Mouse (Mus musculus) liver, embryonic 14.5 days (tissue): Measurements from ENCODE around the gene Tdrd12. TPM values are rescaled to one million over a fixed set of nuclear protein-coding genes. Genes with fewer than 3 reads are reported as not detected.

Experiments used
- ATAC-seq: fragments of 200-750 bp; cut with Nextera tagmentation; 2 replicates; pipeline ENCODE4 v1.8.0; 2017; ENCODE audit warnings: moderate number of reproducible peaks, mild to moderate bottlenecking, moderate library complexity; ENCODE audit not compliant: insufficient read depth
- DNase-seq, 3 experiments: peaks; one replicate each; pipeline ENCODE4 v3.0.0-alpha.2; 2012 to 2013; ENCODE audit warnings: low read depth in 3 of 3, low spot score in 3 of 3
- H3K27ac ChIP-seq: fragments of 300-500 bp; sonication (generic); 2 replicates; pipeline ENCODE4 v1.5.1; 2014; ENCODE audit warnings: moderate library complexity, mild to moderate bottlenecking, control low read depth, inconsistent platforms
- H3K27me3 ChIP-seq: fragments of 300-500 bp; sonication (generic); 2 replicates; pipeline ENCODE4 v1.6.1; 2014; ENCODE audit warnings: mild to moderate bottlenecking, low read length, moderate library complexity; ENCODE audit not compliant: control insufficient read depth, insufficient read depth
- H3K36me3 ChIP-seq: fragments of 300-500 bp; sonication (generic); replicated peaks from 2 replicates; pipeline ENCODE4 v1.6.1; 2014; ENCODE audit warnings: low read depth; ENCODE audit not compliant: control insufficient read depth, insufficient read depth
- H3K4me1 ChIP-seq, 2 experiments: fragments of 200-500 bp in 1 of 2; fragments of 300-500 bp in 1 of 2; sonication (generic) in 1 of 2; replicated peaks; 2 replicates each; pipeline ENCODE4 v1.6.1; 2012 to 2014; ENCODE audit warnings: antibody characterized with exemption in 1 of 2, inconsistent platforms in 1 of 2, low read length in 1 of 2; ENCODE audit not compliant: control insufficient read depth in 2 of 2, insufficient read depth in 2 of 2
- H3K4me2 ChIP-seq: fragments of 300-500 bp; sonication (generic); 2 replicates; pipeline ENCODE4 v1.6.1; 2014; ENCODE audit warnings: low read depth, mild to moderate bottlenecking, control low read depth, moderate library complexity
- H3K4me3 ChIP-seq, 2 experiments: fragments of 200-500 bp in 1 of 2; fragments of 300-500 bp in 1 of 2; sonication (generic) in 1 of 2; 2 replicates each; pipeline ENCODE4 v1.5.1; 2012 to 2014; ENCODE audit warnings: low read depth in 2 of 2, low read length in 2 of 2, mild to moderate bottlenecking in 2 of 2, control low read depth in 1 of 2, inconsistent platforms in 1 of 2, moderate library complexity in 1 of 2; ENCODE audit not compliant: insufficient read depth in 1 of 2
- H3K9ac ChIP-seq: fragments of 300-500 bp; sonication (generic); replicated peaks from 2 replicates; pipeline ENCODE4 v1.6.1; 2014; ENCODE audit warnings: mild to moderate bottlenecking, control low read depth, moderate library complexity
- H3K9me3 ChIP-seq: fragments of 300-500 bp; sonication (generic); 2 replicates; pipeline ENCODE4 v1.6.1; 2016; ENCODE audit warnings: low read length, mixed read lengths; ENCODE audit not compliant: control insufficient read depth
- CTCF ChIP-seq: IDR thresholded peaks from 2 replicates; pipeline ENCODE4 v1.5.1; 2016; ENCODE audit warnings: antibody characterized with exemption, low read depth, control low read depth
- EP300 ChIP-seq: IDR thresholded peaks from 2 replicates; pipeline ENCODE4 v1.6.1; 2016; ENCODE audit warnings: antibody characterized with exemption, low read depth
- WGBS: fragments of 180-500 bp; shearing (Covaris S2); extraction: QIAGEN DNeasy Blood & Tissue Kit; methylation state at CpG from one replicate; pipeline ENCODE4 v1.1.7; 2014; ENCODE audit not compliant: insufficient replicate concordance; 5-methylcytosine and 5-hydroxymethylcytosine counted together
- polyA plus RNA-seq, 2 experiments: library from polyadenylated mRNA; depleted of rRNA in 1 of 2; stranded (reverse) in 1 of 2; unstranded in 1 of 2; fragments of >200 nt; fragmentation: Nextera tagmentation in 1 of 2; extraction: Ambion mirVana in 1 of 2; gene quantifications; 2 replicates each; pipeline versions ENCODE4 v1.2.1 to v1.2.3; 2012 to 2014

Gene Tdrd12
- polyA plus RNA-seq, 2 experiments, result 0.10 TPM; not detected in 1

DNA sequence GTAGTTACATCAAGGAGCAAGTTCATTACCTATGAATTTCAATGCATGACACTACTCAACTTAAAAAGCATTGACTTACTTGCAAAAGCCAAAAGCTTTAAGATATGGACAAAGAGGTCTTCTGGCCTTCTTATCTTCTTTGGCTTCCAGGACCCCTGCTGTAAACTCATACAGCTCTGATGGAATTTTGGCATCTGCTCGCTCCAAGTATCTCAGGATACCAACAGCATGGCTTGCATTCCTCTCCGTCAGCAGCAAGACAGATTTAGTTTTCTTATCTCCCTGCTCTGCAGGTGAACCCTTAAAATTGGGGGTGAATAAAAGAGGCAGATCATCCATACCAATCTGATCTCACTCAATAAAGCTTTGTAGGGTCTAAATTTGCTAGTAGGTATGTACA, 52.4 kb downstream of the Tdrd12 start:
- 62% methylated on average over 2 of the region's 2 CpGs for WGBS
- Histone ChIP-seq H3K27me3 (no peaks in the 10 kb centered on the region), H3K9ac (no peak overlapping the region), H3K4me1 (no peaks in the 10 kb centered on the region), H3K27ac (no peak overlapping the region), H3K4me3 (no peak overlapping the region), H3K9me3 (no peaks in the 10 kb centered on the region), H3K36me3 (no peaks in the 10 kb centered on the region), H3K4me2 (no peak overlapping the region)
- no peak for ATAC-seq
- no peak for DNase-seq
- TF ChIP-seq CTCF (no peak), EP300 (no peak)

DNA sequence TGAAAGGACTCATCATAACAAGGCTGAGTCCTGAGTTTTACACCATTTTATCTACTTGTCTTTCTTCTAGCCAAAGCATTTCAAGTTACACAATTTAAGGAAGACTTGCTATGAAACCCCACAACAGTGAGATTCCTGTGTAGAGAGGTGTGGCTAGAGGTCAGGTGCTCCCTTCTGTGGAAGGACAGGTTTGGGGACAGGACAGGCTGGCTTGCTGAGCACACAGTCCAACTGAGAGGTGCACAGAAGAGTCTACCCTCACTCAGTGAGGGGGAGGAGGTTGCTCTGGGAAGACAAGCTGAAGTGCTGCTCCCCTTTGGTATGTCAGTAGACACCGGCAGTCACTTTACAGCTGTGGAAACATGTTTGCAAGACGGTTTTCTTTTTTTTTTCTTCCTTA, 61.1 kb downstream of the Tdrd12 start:
- Histone ChIP-seq H3K9me3 (no peaks in the 10 kb centered on the region), H3K9ac (no peak overlapping the region), H3K4me1 (no peaks in the 10 kb centered on the region), H3K36me3 (no peaks in the 10 kb centered on the region), H3K4me3 (no peak overlapping the region), H3K27me3 (no peaks in the 10 kb centered on the region), H3K4me2 (no peak overlapping the region), H3K27ac (no peak overlapping the region)
- DNase-seq, result no peak
- WGBS, result 44% methylated on average over 2 of the region's 2 CpGs
- no peak for ATAC-seq
- TF ChIP-seq EP300, result no peak
- no peak for TF ChIP-seq CTCF

DNA sequence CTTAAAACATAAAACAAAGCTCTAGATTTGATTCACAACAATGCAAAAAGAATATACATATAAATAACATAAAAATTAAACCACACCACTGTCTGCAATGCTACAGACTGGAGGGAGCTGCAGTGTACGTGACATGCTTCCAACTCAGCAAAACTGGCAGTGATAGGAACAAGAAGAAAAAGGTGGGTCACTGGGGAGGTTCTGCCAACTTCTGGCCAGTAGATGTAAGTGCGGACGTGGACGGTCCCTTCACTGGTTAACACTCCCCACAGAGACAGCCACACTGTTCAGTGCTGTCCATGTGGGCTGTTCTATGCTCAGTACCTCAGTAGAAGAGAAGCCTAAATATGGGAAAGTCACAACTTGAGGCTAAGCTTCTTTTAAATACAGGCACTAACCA, 66.8 kb downstream of the Tdrd12 start:
- no peak overlapping the region for H3K4me2 ChIP-seq

DNA sequence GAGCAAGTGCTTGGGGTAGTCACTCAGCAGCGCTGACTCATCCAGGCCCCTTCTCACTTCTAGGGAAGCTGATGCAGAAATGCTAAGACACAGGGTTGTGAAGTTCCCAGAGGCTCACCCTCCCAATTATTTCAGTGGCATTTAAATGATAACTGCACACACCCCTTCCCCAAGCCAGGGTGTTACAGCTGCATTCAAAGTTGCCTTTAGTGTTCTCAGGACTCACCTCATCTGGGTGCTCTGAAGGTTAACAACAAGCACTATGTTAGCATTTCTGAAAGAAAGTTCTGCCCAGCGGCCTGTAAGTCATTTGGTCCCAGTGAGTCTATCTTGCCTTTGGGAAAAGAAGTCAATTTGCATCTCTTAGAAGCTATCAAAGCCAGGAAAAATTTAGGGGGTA, 69.7 kb downstream of the Tdrd12 start:
- no peak for ATAC-seq
- WGBS, result 62% methylated on average over 2 of the region's 2 CpGs
- no peak overlapping the region for H3K9ac ChIP-seq

More for the DNA sequence above, 66.8 kb downstream of the Tdrd12 start:
- ATAC-seq (no peak), DNase-seq (no peak)
- Histone ChIP-seq H3K4me1 (no peaks in the 10 kb centered on the region), H3K27me3 (no peaks in the 10 kb centered on the region), H3K36me3 (no peaks in the 10 kb centered on the region), H3K27ac (no peak overlapping the region), H3K9me3 (no peaks in the 10 kb centered on the region), H3K9ac (no peak overlapping the region), H3K4me3 (no peak overlapping the region)
- 40% methylated on average over 4 of the region's 4 CpGs for WGBS
- no peak for TF ChIP-seq CTCF
- TF ChIP-seq EP300, result no peak

DNA sequence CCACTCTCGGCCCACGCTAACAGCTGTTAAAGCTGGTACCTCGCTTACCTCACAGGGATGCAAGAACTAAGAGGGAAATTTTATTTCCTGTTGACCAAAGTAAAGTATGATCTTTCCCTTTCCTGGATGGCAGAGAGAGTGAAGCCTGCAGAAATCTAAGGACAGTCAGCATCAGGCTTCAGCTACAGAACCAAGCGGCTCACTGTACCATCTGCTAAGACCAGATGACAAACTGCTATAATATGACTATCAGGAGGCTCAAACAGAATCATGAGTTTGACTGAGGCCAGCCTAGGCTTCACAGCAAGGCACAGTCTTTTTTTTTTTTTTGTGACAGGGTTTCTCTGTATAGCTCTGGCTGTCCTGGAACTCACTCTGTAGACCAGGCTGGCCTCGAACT, 72.5 kb downstream of the Tdrd12 start:
- TF ChIP-seq EP300, result no peak
- TF ChIP-seq CTCF, result no peak
- 84% methylated on average over 5 of the region's 5 CpGs for WGBS
- H3K27me3 ChIP-seq, result no peaks in the 10 kb centered on the region
- H3K4me1 ChIP-seq, result no peaks in the 10 kb centered on the region
- H3K4me3 ChIP-seq, result no peak overlapping the region
- H3K27ac ChIP-seq, result no peak overlapping the region
- DNase-seq (no peak), ATAC-seq (no peak)
- no peaks in the 10 kb centered on the region for H3K36me3 ChIP-seq
- no peaks in the 10 kb centered on the region for H3K9me3 ChIP-seq
- H3K4me2 ChIP-seq, result no peak overlapping the region
- H3K9ac ChIP-seq, result no peak overlapping the region

More for the DNA sequence above, 69.7 kb downstream of the Tdrd12 start:
- H3K27ac ChIP-seq, result no peak overlapping the region
- no peaks in the 10 kb centered on the region for H3K4me1 ChIP-seq
- H3K27me3 ChIP-seq, result no peaks in the 10 kb centered on the region
- H3K36me3 ChIP-seq, result no peaks in the 10 kb centered on the region
- H3K4me2 ChIP-seq, result no peak overlapping the region
- TF ChIP-seq CTCF (no peak), EP300 (no peak)
- no peak overlapping the region for H3K4me3 ChIP-seq
- no peak for DNase-seq
- no peaks in the 10 kb centered on the region for H3K9me3 ChIP-seq

DNA sequence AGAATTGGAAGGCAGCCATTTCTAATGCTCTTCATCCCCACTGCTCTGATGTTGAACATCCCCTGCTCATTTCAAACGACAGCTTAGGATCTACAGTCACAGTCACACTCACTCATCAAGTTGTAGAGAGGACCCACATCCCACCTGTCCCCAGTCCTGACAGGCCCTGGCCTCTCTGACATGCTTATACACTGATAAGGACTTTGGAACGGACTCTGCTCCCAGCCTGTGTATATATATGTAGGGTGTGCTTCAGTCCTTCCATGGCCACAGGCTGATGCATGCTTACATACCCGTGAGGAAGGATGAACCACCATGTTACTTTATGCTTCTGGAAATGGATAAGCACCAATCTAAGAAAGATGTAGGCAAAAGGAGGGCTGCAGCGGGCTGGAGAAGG, 76.6 kb downstream of the Tdrd12 start:
- ATAC-seq (no peak), DNase-seq (no peak)
- Histone ChIP-seq H3K4me3 (no peak overlapping the region), H3K27ac (no peak overlapping the region), H3K27me3 (no peaks in the 10 kb centered on the region), H3K36me3 (no peaks in the 10 kb centered on the region), H3K9ac (no peak overlapping the region), H3K4me1 (no peaks in the 10 kb centered on the region), H3K4me2 (no peak overlapping the region), H3K9me3 (no peaks in the 10 kb centered on the region)
- no peak for TF ChIP-seq EP300
- TF ChIP-seq CTCF, result no peak
- WGBS, result 47% methylated on average over 4 of the region's 4 CpGs
